Mouse (Mus musculus) spleen, postnatal 10 days (tissue): ENCODE measurements around the gene Wdr61.

Experiments used
- DNase-seq, 2 experiments: peaks; one replicate each; pipeline ENCODE4 v3.0.0; 2021 to 2022; ENCODE audit warnings: low spot score in 2 of 2

The Wdr61 gene

GRCm38 (mm10) chr9:54733921-54734638, at the start of gene Wdr61:
Gene Wdr61, minus strand, starts transcription at chr9:54734519.
- DNase-seq = peak; percentile 97 to 99

- no peak for DNase-seq
Observed at GRCm38 (mm10) chr9:54784003-54784402, 49.7 kb upstream of the Wdr61 start.

GRCm38 (mm10) chr9:54782504-54782903, 48.2 kb upstream of the Wdr61 start:
- no peak for DNase-seq

- no peak for DNase-seq
Observed at GRCm38 (mm10) chr9:54779280-54779679, 45.0 kb upstream of the Wdr61 start.

GRCm38 (mm10) chr9:54776451-54776982, 42.2 kb upstream of the Wdr61 start:
- DNase-seq = no peak

GRCm38 (mm10) chr9:54770140-54770780, 35.9 kb upstream of the Wdr61 start:
- DNase-seq = no peak

- no peak for DNase-seq
Observed at GRCm38 (mm10) chr9:54765336-54766085, 31.2 kb upstream of the Wdr61 start.

GRCm38 (mm10) chr9:54764561-54765217, 30.4 kb upstream of the Wdr61 start, which contains the start of gene Crabp1:
Gene Crabp1, plus strand, starts transcription at chr9:54764748.
- DNase-seq = no peak

GRCm38 (mm10) chr9:54764091-54764490, 29.8 kb upstream of the Wdr61 start:
- DNase-seq = no peak

GRCm38 (mm10) chr9:54759592-54759991, 25.3 kb upstream of the Wdr61 start:
- no peak for DNase-seq

GRCm38 (mm10) chr9:54752944-54753295, 18.6 kb upstream of the Wdr61 start:
- no peak for DNase-seq

GRCm38 (mm10) chr9:54752201-54752943, 18.1 kb upstream of the Wdr61 start:
- no peak for DNase-seq

- DNase-seq = no peak
Observed at GRCm38 (mm10) chr9:54751684-54752083, 17.4 kb upstream of the Wdr61 start.

GRCm38 (mm10) chr9:54750215-54750981, 16.1 kb upstream of the Wdr61 start:
- no peak for DNase-seq

GRCm38 (mm10) chr9:54745740-54746370, 11.5 kb upstream of the Wdr61 start:
- no peak for DNase-seq

- DNase-seq = no peak
Observed at GRCm38 (mm10) chr9:54743891-54744290, 9.6 kb upstream of the Wdr61 start.

- DNase-seq = peak in 1 of 2 experiments; percentile 32
Observed at GRCm38 (mm10) chr9:54738376-54738775, 4.1 kb upstream of the Wdr61 start.

GRCm38 (mm10) chr9:54736284-54736701, 2.0 kb upstream of the Wdr61 start:
- DNase-seq = peak; percentile 20 to 71

- no peak for DNase-seq
Observed at GRCm38 (mm10) chr9:54734639-54735252, 427 bp upstream of the Wdr61 start.
